Mouse (Mus musculus) heart, embryonic 11.5 days (tissue): ENCODE results near the gene Rps27. TPM values are rescaled to one million over a fixed set of nuclear protein-coding genes. Genes with fewer than 3 reads are reported as not detected.

ENCODE experiments used
- ATAC-seq: fragments of 200-750 bp; cut with Nextera tagmentation; replicated peaks from 2 replicates; pipeline ENCODE4 v1.8.0; 2017; ENCODE audit warnings: moderate library complexity; ENCODE audit not compliant: insufficient number of reproducible peaks, low FRiP score, low TSS enrichment
- H3K27ac ChIP-seq: fragments of 300-500 bp; sonication (generic); 2 replicates; pipeline ENCODE4 v1.5.1; 2014; ENCODE audit warnings: mild to moderate bottlenecking, low read depth, low read length
- H3K27me3 ChIP-seq: fragments of 300-500 bp; sonication (generic); 2 replicates; pipeline ENCODE4 v1.6.1; 2014; ENCODE audit warnings: mild to moderate bottlenecking, low read length, mixed read lengths; ENCODE audit not compliant: control insufficient read depth, insufficient read depth
- H3K36me3 ChIP-seq: fragments of 300-500 bp; sonication (generic); 2 replicates; pipeline ENCODE4 v1.6.1; 2014; ENCODE audit warnings: mild to moderate bottlenecking, low read length, moderate library complexity, mixed read lengths; ENCODE audit not compliant: control insufficient read depth, insufficient read depth
- H3K4me1 ChIP-seq: fragments of 300-500 bp; sonication (generic); 2 replicates; pipeline ENCODE4 v1.6.1; 2014; ENCODE audit warnings: low read length; ENCODE audit not compliant: control insufficient read depth, insufficient read depth
- H3K4me2 ChIP-seq: fragments of 300-500 bp; sonication (generic); 2 replicates; pipeline ENCODE4 v1.6.1; 2014; ENCODE audit warnings: mild to moderate bottlenecking, moderate library complexity
- H3K4me3 ChIP-seq: fragments of 300-500 bp; sonication (generic); 2 replicates; pipeline ENCODE4 v1.5.1; 2014; ENCODE audit warnings: low read depth, low read length
- H3K9ac ChIP-seq: fragments of 300-500 bp; sonication (generic); 2 replicates; pipeline ENCODE4 v1.6.1; 2014; ENCODE audit warnings: mild to moderate bottlenecking, low read depth, low read length, moderate library complexity
- H3K9me3 ChIP-seq: fragments of 300-500 bp; sonication (generic); replicated peaks from 2 replicates; pipeline ENCODE4 v1.6.1; 2016; ENCODE audit warnings: low read length; ENCODE audit not compliant: control insufficient read depth
- WGBS: fragments of 180-500 bp; shearing (Covaris S2); extraction: QIAGEN DNeasy Blood & Tissue Kit; methylation state at CpG from one replicate; pipeline ENCODE4 v1.1.7; 2014; ENCODE audit not compliant: insufficient replicate concordance; 5-methylcytosine and 5-hydroxymethylcytosine counted together
- polyA plus RNA-seq: library from polyadenylated mRNA; unstranded; fragments of >200 nt; fragmentation: Nextera tagmentation; extraction: Ambion mirVana; gene quantifications from 2 replicates; pipeline ENCODE4 v1.2.1, GENCODE M21; 2014

The Rps27 gene
- polyA plus RNA-seq, 1 experiment from 2014 or later, result 1,016 TPM

DNA sequence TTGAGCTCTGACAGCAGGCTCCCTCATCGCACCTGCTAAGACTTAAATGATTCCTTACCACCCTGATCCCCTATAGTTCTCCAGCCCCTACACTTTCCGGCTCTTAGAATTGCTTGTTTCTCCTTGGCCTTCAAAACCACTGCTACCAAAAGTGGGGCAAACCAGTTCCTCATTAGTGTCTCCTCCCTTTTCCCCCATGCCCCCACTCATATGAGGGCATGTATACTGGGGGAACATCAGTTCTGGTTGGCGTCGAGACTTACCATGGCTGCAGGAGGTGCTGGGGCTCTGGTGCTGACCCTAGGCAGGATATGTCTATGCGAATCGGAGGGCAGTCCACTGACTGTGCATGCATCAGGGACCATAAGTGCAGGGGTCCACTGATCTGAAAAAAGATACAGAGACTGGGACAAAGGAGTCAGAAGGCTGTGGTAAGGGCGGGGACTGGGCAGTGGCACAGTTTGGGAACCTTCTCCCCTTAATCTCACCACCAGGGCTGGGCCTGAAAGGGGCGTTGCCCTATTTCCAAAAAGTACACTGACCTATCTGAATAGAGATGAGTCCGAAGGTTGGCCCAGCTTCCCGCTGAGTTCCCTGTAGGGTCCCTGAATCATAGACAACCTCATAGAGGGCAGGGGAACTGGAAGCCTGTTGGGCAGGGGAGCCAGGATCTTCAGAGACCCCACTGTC, 28.4 kb upstream of the Rps27 start:
- no peak overlapping the region for H3K4me2 ChIP-seq
- no peak overlapping the region for H3K9ac ChIP-seq
- no peaks in the 10 kb centered on the region for H3K27me3 ChIP-seq
- no peak for ATAC-seq
- no peaks in the 10 kb centered on the region for H3K36me3 ChIP-seq
- H3K4me1 ChIP-seq, result peaks cover 9% of the 10 kb centered on the region; the same call in 1 of the 2 replicates
- no peaks in the 10 kb centered on the region for H3K9me3 ChIP-seq
- 72% methylated on average over 10 of the region's 10 CpGs for WGBS
- no peak overlapping the region for H3K4me3 ChIP-seq
- H3K27ac ChIP-seq, result no peak overlapping the region

DNA sequence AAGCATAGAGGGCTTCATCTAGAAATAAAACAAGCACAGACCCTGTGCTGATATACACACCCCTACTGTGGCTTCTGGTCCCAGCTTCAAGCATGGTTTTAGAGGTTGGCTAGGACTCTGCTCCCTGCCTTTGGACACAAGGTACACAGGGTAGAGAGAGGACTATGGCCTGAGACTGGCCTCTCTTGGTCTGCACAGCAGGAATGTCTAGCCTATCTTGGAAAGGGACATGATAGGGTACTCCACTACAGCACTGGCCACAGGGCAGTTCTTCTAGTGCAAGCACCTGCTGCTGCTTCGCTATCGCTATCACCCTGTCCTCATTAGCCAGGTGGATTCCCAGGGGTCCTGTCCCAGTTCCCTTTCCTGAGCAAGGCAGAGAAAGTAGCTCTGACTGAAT, 27.8 kb upstream of the Rps27 start:
- Histone ChIP-seq H3K4me2 (no peak overlapping the region), H3K4me3 (no peak overlapping the region), H3K27ac (no peak overlapping the region), H3K4me1 (peaks cover 9% of the 10 kb centered on the region; the same call in 1 of the 2 replicates), H3K27me3 (no peaks in the 10 kb centered on the region), H3K9me3 (no peaks in the 10 kb centered on the region), H3K36me3 (no peaks in the 10 kb centered on the region), H3K9ac (no peak overlapping the region)
- no peak for ATAC-seq
- WGBS, result 80% methylated on average over 2 of the region's 2 CpGs

DNA sequence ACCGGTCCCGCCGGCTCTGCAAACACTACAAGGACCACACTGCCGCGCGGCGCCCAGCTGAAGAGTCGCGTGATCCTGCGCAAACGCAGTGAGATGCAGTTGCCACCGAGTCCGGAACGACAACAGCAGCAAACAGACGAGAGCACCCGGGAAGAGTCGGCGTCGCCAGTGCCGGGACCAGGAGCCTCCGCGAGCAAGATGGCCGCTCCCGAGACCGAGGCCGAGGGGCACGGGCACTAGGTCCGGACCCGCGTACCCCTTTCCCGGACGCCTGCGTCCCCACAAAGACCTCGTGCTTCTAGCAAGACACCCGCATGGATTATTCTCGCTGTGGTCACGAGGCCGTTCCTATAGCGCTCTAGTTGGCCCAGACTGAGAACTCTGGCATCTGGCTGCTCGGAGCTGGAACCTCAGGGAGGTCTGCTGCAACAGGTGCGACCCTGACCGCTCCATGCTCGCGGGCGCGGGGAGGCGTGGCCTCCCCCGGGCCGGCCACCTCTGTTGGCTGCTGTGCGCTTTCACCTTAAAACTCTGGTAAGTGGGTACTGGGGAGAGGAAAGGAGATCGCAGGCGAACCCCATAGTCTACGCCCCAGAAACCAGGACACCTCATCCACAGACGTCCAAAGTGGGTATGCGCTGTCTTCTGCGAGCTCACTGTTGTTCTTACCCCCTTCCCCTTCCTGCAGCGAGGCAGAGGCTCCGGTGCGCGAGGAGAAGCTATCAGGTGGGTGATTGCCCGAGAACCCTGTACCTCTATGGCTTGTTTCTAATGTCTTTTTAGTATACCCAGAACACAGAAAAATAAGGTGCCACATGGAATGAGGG, 18.3 kb upstream of the Rps27 start, which contains the start of gene Jtb:
Gene Jtb, plus strand, starts transcription at position 91 of the 827 bp plus-strand sequence.
- Histone ChIP-seq H3K4me3 (peak within 1 kb of the TSS; percentile 69), H3K4me2 (peak within 1 kb of the TSS; percentile 85), H3K27ac (peak within 1 kb of the TSS; percentile 84), H3K36me3 (peaks cover 11% of the 10 kb centered on the region), H3K9ac (peak within 1 kb of the TSS; percentile 86), H3K4me1 (0 out of 2 replicates have a peak, but pooled peaks cover 3% of the 10 kb centered on the region), H3K27me3 (no peaks in the 10 kb centered on the region), H3K9me3 (no peaks in the 10 kb centered on the region)
- peak; percentile 91 for ATAC-seq
- under 1% methylated on average over 61 of the region's 61 CpGs for WGBS

DNA sequence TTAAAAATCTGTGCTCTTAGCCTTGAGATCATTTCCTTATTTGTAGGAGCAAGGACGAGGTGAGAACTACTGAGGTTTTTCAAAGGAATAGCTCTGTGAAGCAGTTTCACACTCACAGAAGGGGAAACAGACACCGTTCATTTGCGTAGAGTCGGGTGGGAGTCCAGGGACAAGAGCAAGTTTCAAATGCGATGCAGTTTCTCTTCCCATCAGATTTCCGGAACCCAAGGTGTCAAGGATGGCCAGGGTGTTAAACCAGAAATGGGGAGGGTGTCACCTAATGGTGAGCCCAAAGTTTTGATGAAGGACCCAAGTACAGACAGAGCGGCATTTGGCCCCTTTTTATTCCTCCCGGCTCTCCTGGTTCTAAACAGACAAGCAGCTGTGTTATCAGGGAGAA, 17.6 kb upstream of the Rps27 start:
- H3K4me2 ChIP-seq, result peak overlapping the region; percentile 85
- H3K27me3 ChIP-seq, result no peaks in the 10 kb centered on the region
- peaks cover 11% of the 10 kb centered on the region for H3K36me3 ChIP-seq
- H3K27ac ChIP-seq, result peak overlapping the region; percentile 84; the same call in 1 of the 2 replicates
- H3K4me1 ChIP-seq, result 0 out of 2 replicates have a peak, but pooled peaks cover 3% of the 10 kb centered on the region
- no peaks in the 10 kb centered on the region for H3K9me3 ChIP-seq
- 14% methylated on average over 8 of the region's 8 CpGs for WGBS
- H3K9ac ChIP-seq, result peak overlapping the region; percentile 86
- peak overlapping the region; percentile 69 for H3K4me3 ChIP-seq
- 0 out of 2 replicates have a peak, but pooled peaks have one; percentile 2 for ATAC-seq

DNA sequence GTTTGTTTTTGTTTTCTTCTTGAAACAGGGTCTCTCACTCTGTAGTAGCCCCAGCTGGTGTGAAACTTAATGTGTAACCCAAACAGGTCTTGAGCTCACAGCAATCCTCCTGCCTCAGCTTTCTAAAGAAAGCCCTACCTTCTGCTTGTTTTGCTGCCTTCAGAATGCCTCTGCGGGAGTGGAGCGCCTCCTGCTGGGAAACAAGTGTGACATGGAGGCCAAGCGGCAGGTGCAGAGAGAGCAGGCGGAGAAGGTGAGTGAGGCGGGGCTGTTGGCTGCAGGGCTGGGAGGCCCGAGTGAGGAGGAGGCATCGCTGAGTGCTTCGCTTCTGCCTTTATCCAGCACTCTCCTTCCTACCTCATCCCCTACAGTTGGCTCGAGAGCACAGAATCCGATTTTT, 10.9 kb upstream of the Rps27 start:
- ATAC-seq, result no peak
- Histone ChIP-seq H3K4me2 (no peak overlapping the region), H3K27me3 (no peaks in the 10 kb centered on the region), H3K27ac (no peak overlapping the region), H3K4me3 (no peak overlapping the region), H3K9me3 (no peaks in the 10 kb centered on the region), H3K4me1 (peaks cover 18% of the 10 kb centered on the region), H3K36me3 (peaks cover 17% of the 10 kb centered on the region), H3K9ac (no peak overlapping the region)
- WGBS, result 68% methylated on average over 10 of the region's 10 CpGs

DNA sequence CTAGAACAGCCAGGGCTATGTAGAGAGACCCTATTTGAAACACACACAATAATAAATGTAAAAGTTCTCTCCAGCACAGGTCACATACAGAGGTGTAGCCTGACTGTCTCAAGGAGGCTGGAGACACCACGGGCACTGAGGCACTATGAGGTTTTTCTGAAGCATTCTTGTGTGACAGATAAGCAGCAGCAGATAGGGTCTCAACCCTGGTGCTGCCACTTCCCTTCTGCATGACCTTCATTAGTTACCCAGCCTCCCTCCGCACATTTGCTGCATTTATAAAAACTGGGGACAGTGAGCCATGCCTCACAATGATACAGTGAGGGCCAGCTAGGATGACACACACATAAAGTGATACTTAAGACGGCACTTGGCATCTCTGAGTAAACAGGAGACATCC, 9.5 kb upstream of the Rps27 start:
- Histone ChIP-seq H3K4me2 (no peak overlapping the region), H3K4me1 (peaks cover 18% of the 10 kb centered on the region), H3K27ac (no peak overlapping the region), H3K36me3 (peaks cover 17% of the 10 kb centered on the region), H3K4me3 (no peak overlapping the region), H3K9me3 (no peaks in the 10 kb centered on the region), H3K27me3 (no peaks in the 10 kb centered on the region), H3K9ac (no peak overlapping the region)
- 38% methylated on average over 3 of the region's 3 CpGs for WGBS
- ATAC-seq, result no peak

DNA sequence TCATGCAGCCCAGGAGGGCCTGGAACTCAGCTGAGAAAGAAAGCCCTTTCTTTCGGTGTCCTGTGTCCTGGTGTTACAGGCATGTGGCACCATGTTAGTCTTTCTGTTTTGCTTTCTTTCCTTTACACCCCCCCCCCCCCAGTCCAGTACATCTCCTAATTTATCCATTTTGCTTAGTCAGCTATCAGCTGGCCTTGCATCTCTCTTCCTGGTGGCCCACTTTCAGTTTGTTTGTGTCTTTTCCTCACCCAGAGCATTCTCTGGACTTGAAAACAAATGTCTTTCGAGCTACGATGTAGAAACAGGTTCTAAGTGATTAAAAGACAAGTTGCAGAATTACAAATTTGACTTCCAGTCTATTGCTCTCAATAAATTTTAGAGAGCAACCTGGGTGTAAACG, 9.0 kb upstream of the Rps27 start:
- Histone ChIP-seq H3K9ac (no peak overlapping the region), H3K4me1 (peaks cover 18% of the 10 kb centered on the region), H3K27me3 (no peaks in the 10 kb centered on the region), H3K36me3 (peaks cover 17% of the 10 kb centered on the region), H3K4me2 (0 out of 2 replicates have a peak overlapping the region, but pooled peaks have one; percentile 84), H3K27ac (no peak overlapping the region), H3K9me3 (no peaks in the 10 kb centered on the region), H3K4me3 (no peak overlapping the region)
- no peak for ATAC-seq
- WGBS, result 80% methylated on average over 4 of the region's 4 CpGs

DNA sequence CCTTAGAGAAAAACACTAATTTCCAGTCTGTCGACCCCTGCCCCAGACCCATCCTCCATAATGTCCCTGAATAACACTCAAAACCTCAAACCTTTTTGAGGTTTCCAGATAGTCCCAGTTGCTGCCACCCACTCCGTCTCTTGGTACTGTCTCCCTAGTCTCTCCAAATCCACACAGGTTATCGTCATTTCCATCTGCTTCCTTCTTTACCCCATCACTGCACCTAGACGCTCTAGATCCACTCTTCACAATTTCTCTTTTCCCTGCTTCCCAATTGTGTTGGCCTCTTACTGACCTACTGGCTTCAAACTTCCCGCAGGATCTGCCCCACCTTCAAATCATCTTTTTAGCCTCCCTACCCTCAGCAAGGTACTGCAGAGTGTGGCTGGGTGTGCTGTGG, 7.7 kb upstream of the Rps27 start:
- Histone ChIP-seq H3K4me1 (peaks cover 18% of the 10 kb centered on the region), H3K36me3 (peaks cover 17% of the 10 kb centered on the region), H3K27me3 (no peaks in the 10 kb centered on the region), H3K9ac (peak overlapping the region; percentile 73), H3K9me3 (no peaks in the 10 kb centered on the region), H3K27ac (peak overlapping the region; percentile 77), H3K4me3 (peak overlapping the region; percentile 56), H3K4me2 (peak overlapping the region; percentile 84)
- no peak for ATAC-seq
- 14% methylated on average over 5 of the region's 5 CpGs for WGBS
